Mouse (Mus musculus) brain, embryonic 14.5 days (tissue): ENCODE data around the gene Apobec4. TPM values are rescaled to one million over a fixed set of nuclear protein-coding genes. Genes with fewer than 3 reads are reported as not detected.

Source experiments
- DNase-seq: peaks from one replicate; pipeline ENCODE4 v3.0.0-alpha.2; 2011; ENCODE audit warnings: low read depth
- CTCF ChIP-seq: fragments of 200-500 bp; IDR thresholded peaks from 2 replicates; pipeline ENCODE4 v1.5.1; 2012; ENCODE audit warnings: inconsistent platforms, mild to moderate bottlenecking, moderate library complexity, borderline replicate concordance; ENCODE audit not compliant: insufficient read depth, insufficient read length; ENCODE audit errors: extremely low read depth
- POLR2A ChIP-seq: fragments of 200-500 bp; IDR thresholded peaks from 2 replicates; pipeline ENCODE4 v1.6.1; 2012; ENCODE audit warnings: mild to moderate bottlenecking, inconsistent platforms, borderline replicate concordance; ENCODE audit not compliant: poor library complexity, insufficient read depth, insufficient read length, severe bottlenecking; ENCODE audit errors: extremely low read depth
- polyA plus RNA-seq: library from polyadenylated mRNA; depleted of rRNA; stranded (reverse); fragments of >200 nt; gene quantifications from 2 replicates; pipeline ENCODE4 v1.2.3, GENCODE M21; 2012; rRNA removed

The Apobec4 gene
- polyA plus RNA-seq = not detected in 2 replicates

- TF ChIP-seq POLR2A (no peak), CTCF (no peak)
- DNase-seq = peak; percentile 74
Measured at GRCm38 (mm10) chr1:152750312-152750965, at the start of gene Apobec4. Gene Apobec4, plus strand, starts transcription at chr1:152750551.

GRCm38 (mm10) chr1:152701066-152701465 lies 49.3 kb upstream of the Apobec4 start:
- TF ChIP-seq CTCF (no peak), POLR2A (no peak)
- DNase-seq = no peak

GRCm38 (mm10) chr1:152702920-152703319 lies 47.4 kb upstream of the Apobec4 start:
- DNase-seq = peak; percentile 61

GRCm38 (mm10) chr1:152703941-152704340 lies 46.4 kb upstream of the Apobec4 start:
- TF ChIP-seq POLR2A (no peak), CTCF (no peak)
- DNase-seq = no peak

More at GRCm38 (mm10) chr1:152702920-152703319, 47.4 kb upstream of the Apobec4 start:
- TF ChIP-seq POLR2A (no peak), CTCF (no peak)

- TF ChIP-seq CTCF = no peak
- no peak for TF ChIP-seq POLR2A
- DNase-seq = no peak
Measured at GRCm38 (mm10) chr1:152707560-152707959, 42.8 kb upstream of the Apobec4 start.

GRCm38 (mm10) chr1:152711037-152711436 lies 39.3 kb upstream of the Apobec4 start:
- no peak for DNase-seq
- no peak for TF ChIP-seq CTCF
- TF ChIP-seq POLR2A = no peak

- peak; percentile 62 for DNase-seq
Measured at GRCm38 (mm10) chr1:152713924-152714323, 36.4 kb upstream of the Apobec4 start.

GRCm38 (mm10) chr1:152714405-152714804 lies 35.9 kb upstream of the Apobec4 start:
- peak; percentile 50 for DNase-seq
- no peak for TF ChIP-seq POLR2A

More at GRCm38 (mm10) chr1:152713924-152714323, 36.4 kb upstream of the Apobec4 start:
- TF ChIP-seq CTCF (no peak), POLR2A (no peak)

GRCm38 (mm10) chr1:152717329-152717728 lies 33.0 kb upstream of the Apobec4 start:
- DNase-seq = no peak
- TF ChIP-seq POLR2A (no peak), CTCF (no peak)

GRCm38 (mm10) chr1:152718200-152718599 lies 32.2 kb upstream of the Apobec4 start:
- TF ChIP-seq CTCF = no peak
- no peak for TF ChIP-seq POLR2A
- no peak for DNase-seq

- DNase-seq = no peak
- no peak for TF ChIP-seq CTCF
- TF ChIP-seq POLR2A = no peak
Measured at GRCm38 (mm10) chr1:152720969-152721368, 29.4 kb upstream of the Apobec4 start.

GRCm38 (mm10) chr1:152721535-152722198 lies 28.7 kb upstream of the Apobec4 start:
- DNase-seq = peak; percentile 10
- TF ChIP-seq POLR2A (no peak), CTCF (no peak)
